Mouse (Mus musculus) hematopoietic multipotent progenitor cell, adult 10-12 weeks (in vitro differentiated cells): ENCODE data around the gene Cabcoco1. TPM values are rescaled to one million over a fixed set of nuclear protein-coding genes. Genes with fewer than 3 reads are reported as not detected.

Experiments used
- polyA plus RNA-seq: library from polyadenylated mRNA; stranded (reverse); fragments of >175 nt; gene quantifications from 2 replicates; pipeline ENCODE4 v1.2.3, GENCODE M21; 2012; ENCODE audit warnings: low replicate concordance

The Cabcoco1 gene
- polyA plus RNA-seq = 0.14 and 0.19 TPM in 2 replicates

DNA sequence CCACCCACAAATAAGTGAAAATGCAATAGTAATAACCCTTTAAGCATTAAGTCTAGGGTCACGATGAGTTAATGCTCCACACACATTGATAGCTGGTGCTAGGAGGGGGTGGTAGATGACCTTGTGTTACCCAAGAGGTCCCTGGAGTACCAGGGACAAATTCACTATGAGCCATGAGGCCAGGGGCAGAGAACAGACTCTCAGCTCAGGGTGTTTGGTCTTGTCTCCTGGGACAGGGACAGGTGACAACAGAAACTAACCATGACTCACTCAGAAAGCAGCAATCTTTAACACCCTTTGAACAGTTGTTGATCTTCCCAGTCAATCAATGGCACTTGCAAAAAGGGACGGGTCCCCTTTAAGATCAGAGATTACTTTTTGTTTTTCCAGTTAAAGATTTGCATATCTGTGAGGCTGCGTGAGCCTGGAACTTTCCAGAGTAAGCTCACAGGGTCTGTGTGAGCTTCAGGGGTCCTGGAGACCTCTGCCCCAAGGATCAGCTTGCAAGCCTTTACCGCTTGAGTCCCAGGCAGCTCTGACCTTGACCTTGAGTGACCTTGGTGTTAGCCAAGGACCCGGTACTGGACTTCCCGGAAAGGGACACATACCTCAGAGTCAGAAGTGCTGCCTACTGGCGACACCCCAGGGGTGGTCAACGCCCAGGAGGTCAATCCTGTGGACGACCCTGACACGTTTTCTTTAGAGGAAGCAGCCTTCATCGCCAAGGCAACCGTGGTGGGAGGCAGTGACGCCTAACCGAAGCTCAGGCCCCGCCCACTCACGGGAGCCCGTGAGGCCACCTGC is at the start of gene Cabcoco1:
Gene Cabcoco1 (minus strand): TSS at position 758 of the 804 bp plus-strand sequence.

Other genes starting within 250 kb of the Cabcoco1 start
- 6.8 and 12.3 TPM in 2 replicates for gene Tmem26, start 181.8 kb upstream of the Cabcoco1 start, polyA plus RNA-seq